21 mouse cellular contexts compared by ENCODE assay signal in genomic region chr11:10841083-10841482, GRCm38 (mm10).
DNase-seq lines count a peak whose midpoint lies in the region; ATAC-seq and TF ChIP-seq lines count a peak whose summit lies in the region.
"Had no signal": no experiment of that assay in that cellular context is flagged by ENCODE, and none has a peak within 500 bp of the region (broad histone marks: within the 10 kb centered on the region; RNA-seq: fewer than 3 reads in every experiment).

No protein-coding gene starts in this region.

- 25% methylated on average over 4 of the region's 4 CpGs for WGBS in heart, postnatal 0 days
- WGBS in heart, adult 2 months = 47% methylated on average over 4 of the region's 4 CpGs
- WGBS in midbrain, postnatal 0 days = 88% methylated on average over 4 of the region's 4 CpGs
- WGBS in intestine, postnatal 0 days = 67% methylated on average over 4 of the region's 4 CpGs

- no peak for TF ChIP-seq CTCF in heart, postnatal 0 days (IDR thresholded peaks at IDR 0.05; ENCODE audit: low read depth)
- no peak for TF ChIP-seq CTCF in heart, adult 2 months (IDR thresholded peaks at IDR 0.05)
- TF ChIP-seq CTCF in midbrain, postnatal 0 days (IDR thresholded peaks at IDR 0.05) = no peak
- no peak for TF ChIP-seq CTCF in intestine, postnatal 0 days (IDR thresholded peaks at IDR 0.05; ENCODE audit: low read depth)

- no peak overlapping the region for H3K9ac ChIP-seq in heart, postnatal 0 days (replicated peaks; ENCODE audit: low read depth, low read length)
- no peak overlapping the region for H3K9ac ChIP-seq in heart, adult 2 months (ENCODE audit: low read depth, low read length)
- H3K9ac ChIP-seq in midbrain, postnatal 0 days (replicated peaks; ENCODE audit: low read length, poor library complexity, severe bottlenecking) = no peak overlapping the region
- H3K9ac ChIP-seq in intestine, postnatal 0 days (ENCODE audit: low read depth, low read length) = no peak overlapping the region
- H3K9ac ChIP-seq: forebrain, embryonic 13.5 days; limb, embryonic 15.5 days; liver, postnatal 0 days had no signal

- no peak for TF ChIP-seq POLR2A in heart, adult 2 months (IDR thresholded peaks at IDR 0.05; ENCODE audit: insufficient read depth, low read depth, low read length)

- intact Hi-C loops in heart, adult 2 months (cut with DNase I) = no loop called here

- no peak overlapping the region; the same call in 1 of the 2 replicates for H3K4me2 ChIP-seq in heart, postnatal 0 days (ENCODE audit: low read depth, low read length)
- H3K4me2 ChIP-seq in midbrain, postnatal 0 days (ENCODE audit: low read depth, low read length, poor library complexity, severe bottlenecking) = no peak overlapping the region
- H3K4me2 ChIP-seq in intestine, postnatal 0 days (replicated peaks; ENCODE audit: low read depth) = no peak overlapping the region
- H3K4me2 ChIP-seq: forebrain, embryonic 13.5 days; limb, embryonic 15.5 days had no signal

- peak; percentile 21; the same call in 1 of the 2 replicates for TF ChIP-seq EP300 in heart, postnatal 0 days (IDR thresholded peaks at IDR 0.05; ENCODE audit: low read depth)
- no peak for TF ChIP-seq EP300 in heart, adult 2 months (IDR thresholded peaks at IDR 0.05; ENCODE audit: insufficient read depth, low read depth, low read length)

- ATAC-seq in frontal cortex, adult (ENCODE audit: low TSS enrichment) = peak; percentile 91
- ATAC-seq in heart, postnatal 0 days (ENCODE audit: insufficient read depth, low read depth) = peak; percentile 60
- ATAC-seq in midbrain, postnatal 0 days (ENCODE audit: low FRiP score) = no peak
- no peak for ATAC-seq in intestine, postnatal 0 days
- ATAC-seq: forebrain, embryonic 13.5 days; liver, postnatal 0 days had no signal

- no peaks in the 10 kb centered on the region for H3K36me3 ChIP-seq in heart, postnatal 0 days (replicated peaks; ENCODE audit: control insufficient read depth, insufficient read depth, low read length)
- H3K36me3 ChIP-seq in heart, adult 2 months (ENCODE audit: control insufficient read depth, insufficient read depth, low read length) = no peaks in the 10 kb centered on the region
- no peaks in the 10 kb centered on the region for H3K36me3 ChIP-seq in midbrain, postnatal 0 days (ENCODE audit: insufficient read depth, low read length)
- no peaks in the 10 kb centered on the region for H3K36me3 ChIP-seq in intestine, postnatal 0 days (ENCODE audit: control insufficient read depth, insufficient read depth)
- H3K36me3 ChIP-seq: hindbrain, embryonic 10.5 days; limb, embryonic 15.5 days had no signal

- H3K27ac ChIP-seq in heart, postnatal 0 days (ENCODE audit: low read depth) = peak overlapping the region; percentile 25; the same call in 1 of the 2 replicates
- no peak overlapping the region for H3K27ac ChIP-seq in heart, adult 2 months
- H3K27ac ChIP-seq in midbrain, postnatal 0 days (ENCODE audit: low read depth, low read length) = no peak overlapping the region
- H3K27ac ChIP-seq in intestine, postnatal 0 days (ENCODE audit: low read depth, low read length) = no peak overlapping the region
- H3K27ac ChIP-seq: forebrain, embryonic 13.5 days; hindbrain, embryonic 10.5 days; limb, embryonic 15.5 days had no signal

- H3K4me3 ChIP-seq in heart, postnatal 0 days (ENCODE audit: low read depth, low read length) = no peak overlapping the region
- H3K4me3 ChIP-seq in heart, adult 2 months = no peak overlapping the region
- no peak overlapping the region for H3K4me3 ChIP-seq in midbrain, postnatal 0 days (ENCODE audit: low read depth, low read length)
- H3K4me3 ChIP-seq in intestine, postnatal 0 days (ENCODE audit: low read depth, low read length) = no peak overlapping the region
- H3K4me3 ChIP-seq: forebrain, embryonic 13.5 days; hindbrain, embryonic 10.5 days; limb, embryonic 15.5 days; megakaryocyte, embryonic 14.5 days had no signal

- DNase-seq in frontal cortex, postnatal 25 days (ENCODE audit: low spot score in 2 of 2) = no peak
- peak; percentile 27 for DNase-seq in heart, postnatal 0 days (ENCODE audit: low spot score)
- no peak for DNase-seq in heart, adult 2 months
- DNase-seq in right cerebral cortex, postnatal 10 days (ENCODE audit: low spot score in 2 of 2) = peak; percentile 17 to 33
- DNase-seq in right cerebral cortex, postnatal 14 days = no peak
- DNase-seq in midbrain, postnatal 0 days (ENCODE audit: low spot score) = no peak
- DNase-seq: adrenal gland, adult 2 months; cerebellum, postnatal 10 days; gastrocnemius, postnatal 10 days; kidney, adult 8-10 months; layer of hippocampus, postnatal 36 days; liver, postnatal 0 days; lung, postnatal 14 days; thymus, postnatal 36 days had no signal

- H3K27me3 ChIP-seq in heart, postnatal 0 days (ENCODE audit: control insufficient read depth, insufficient read depth, low read length) = no peaks in the 10 kb centered on the region
- no peaks in the 10 kb centered on the region for H3K27me3 ChIP-seq in heart, adult 2 months (ENCODE audit: control insufficient read depth, insufficient read depth, low read length)
- H3K27me3 ChIP-seq in midbrain, postnatal 0 days (ENCODE audit: insufficient read depth, low read length) = no peaks in the 10 kb centered on the region
- no peaks in the 10 kb centered on the region for H3K27me3 ChIP-seq in intestine, postnatal 0 days (replicated peaks; ENCODE audit: control insufficient read depth, insufficient read depth, low read length)
- H3K27me3 ChIP-seq: CH12.LX; forebrain, embryonic 13.5 days; limb, embryonic 15.5 days; megakaryocyte, embryonic 14.5 days had no signal

- H3K9me3 ChIP-seq in heart, postnatal 0 days (replicated peaks; ENCODE audit: control insufficient read depth, low read length) = no peaks in the 10 kb centered on the region
- no peaks in the 10 kb centered on the region for H3K9me3 ChIP-seq in midbrain, postnatal 0 days (ENCODE audit: low read length)
- no peaks in the 10 kb centered on the region for H3K9me3 ChIP-seq in intestine, postnatal 0 days (ENCODE audit: control insufficient read depth)
- H3K9me3 ChIP-seq: forebrain, embryonic 13.5 days; hindbrain, embryonic 10.5 days; limb, embryonic 15.5 days; megakaryocyte, embryonic 14.5 days had no signal

- H3K4me1 ChIP-seq in heart, postnatal 0 days (ENCODE audit: control insufficient read depth, insufficient read depth) = no peaks in the 10 kb centered on the region
- no peaks in the 10 kb centered on the region for H3K4me1 ChIP-seq in heart, adult 2 months (ENCODE audit: control insufficient read depth, insufficient read depth, low read length)
- H3K4me1 ChIP-seq in midbrain, postnatal 0 days (ENCODE audit: insufficient read depth, low read length) = no peaks in the 10 kb centered on the region
- no peaks in the 10 kb centered on the region for H3K4me1 ChIP-seq in intestine, postnatal 0 days (replicated peaks; ENCODE audit: control insufficient read depth, insufficient read depth, low read length)
- H3K4me1 ChIP-seq: forebrain, embryonic 13.5 days; hindbrain, embryonic 10.5 days; limb, embryonic 15.5 days; megakaryocyte, embryonic 14.5 days had no signal

- H3K79me2 ChIP-seq in heart, adult 2 months (replicated peaks; ENCODE audit: control insufficient read depth, insufficient read depth, low read length) = no peaks in the 10 kb centered on the region; the same call in 1 of the 2 replicates

Comparison
In these comparisons a context has a peak if more than half of its experiments do, and no peak if none do; other contexts are left out.
1. DNase-seq: peak in heart, postnatal 0 days (single experiment) and right cerebral cortex, postnatal 10 days (2 of 2); none in frontal cortex, postnatal 25 days (0 of 2), heart, adult 2 months (0 of 2), right cerebral cortex, postnatal 14 days (single experiment) and midbrain, postnatal 0 days (single experiment).
2. ATAC-seq: peak in frontal cortex, adult (single experiment) and heart, postnatal 0 days (single experiment); none in midbrain, postnatal 0 days (single experiment) and intestine, postnatal 0 days (single experiment).